Mouse (Mus musculus) gastrocnemius, postnatal 36 days (tissue): ENCODE measurements around the gene Plscr3. TPM values are rescaled to one million over a fixed set of nuclear protein-coding genes. Genes with fewer than 3 reads are reported as not detected.

Source experiments
- DNase-seq, 2 experiments: peaks; one replicate each; pipeline ENCODE4 v3.0.0; 2022
- intact Hi-C: fragments of 180-260 bp; cut with DNase I; formaldehyde crosslinking; loops from one replicate; pipeline ENCODE4 v1.15.1; 2025
- microRNA-seq, 2 experiments: library from miRNA; unstranded; fragments of <30 nt; microRNA quantifications; one replicate each; pipeline ENCODE4 v1.2.0; 2021
- total RNA-seq, 2 experiments: library from RNA; stranded (reverse); gene quantifications; 2 replicates each; pipeline ENCODE4 v1.2.3; 2021

Plscr3 gene
- total RNA-seq, 2 experiments from 2014 or later = 10.6 to 11.2 TPM

GRCm38 (mm10) chr11:69883066-69883465, 36.9 kb downstream of the Plscr3 start:
- no peak for DNase-seq
- intact Hi-C loops = no loop called here

DNA sequence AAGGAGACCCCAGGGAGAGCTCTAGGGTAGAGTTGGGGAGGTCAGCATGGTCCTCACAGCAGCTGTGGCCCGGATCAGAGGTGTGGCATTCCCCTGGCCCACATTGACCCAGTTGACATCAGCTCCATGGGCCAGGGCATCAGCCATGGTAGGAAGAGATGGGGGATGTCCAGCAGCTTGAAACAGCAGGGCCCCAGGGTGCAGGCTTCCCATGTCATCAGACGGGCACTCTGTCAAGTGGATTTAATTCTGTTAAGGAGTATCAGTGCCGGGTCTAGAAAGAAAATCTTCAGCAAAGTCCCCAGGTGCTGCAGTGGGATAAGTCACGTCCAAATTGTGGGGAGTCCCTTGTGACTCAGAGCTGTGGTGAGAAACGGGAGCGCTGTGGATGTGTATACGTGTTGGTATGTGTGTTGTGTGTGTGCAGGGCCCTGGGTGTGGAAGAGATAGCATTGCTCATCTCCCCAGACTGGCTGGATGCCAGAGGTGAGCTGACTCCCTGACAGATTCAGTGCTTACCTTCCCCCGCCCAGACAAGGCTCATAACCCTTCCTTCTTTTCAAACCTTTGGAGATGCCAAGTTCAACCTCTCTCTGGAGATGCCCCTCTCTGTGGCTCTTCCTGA, 37.5 kb downstream of the Plscr3 start:
- intact Hi-C loops = no loop called here
- DNase-seq = no peak

GRCm38 (mm10) chr11:69884240-69884639, 38.1 kb downstream of the Plscr3 start:
- intact Hi-C loops = no loop called here
- DNase-seq = no peak

DNA sequence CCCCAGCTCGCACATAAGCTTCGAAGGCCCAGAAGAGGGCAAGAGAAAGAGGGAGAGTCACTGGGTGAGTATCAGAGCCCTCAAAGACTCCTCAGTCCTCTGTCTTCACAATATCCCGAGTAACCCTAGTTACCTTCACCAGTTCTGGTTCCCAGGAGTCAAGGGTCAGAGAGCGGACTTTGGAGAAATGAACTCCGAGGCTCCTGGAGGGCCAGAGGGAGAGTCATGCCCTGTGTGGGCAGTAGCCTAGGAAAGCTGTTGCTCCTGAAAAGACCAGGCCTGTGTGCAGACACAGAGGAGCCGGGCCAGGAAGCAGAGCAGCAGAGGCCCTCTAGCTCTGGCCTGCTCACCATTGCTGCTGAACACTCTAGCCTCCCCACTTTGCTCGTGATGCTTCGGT, 38.5 kb downstream of the Plscr3 start:
- no peak for DNase-seq
- intact Hi-C loops = no loop called here

GRCm38 (mm10) chr11:69886907-69887635, 40.9 kb downstream of the Plscr3 start:
- no peak for DNase-seq
- intact Hi-C loops = no loop called here

DNA sequence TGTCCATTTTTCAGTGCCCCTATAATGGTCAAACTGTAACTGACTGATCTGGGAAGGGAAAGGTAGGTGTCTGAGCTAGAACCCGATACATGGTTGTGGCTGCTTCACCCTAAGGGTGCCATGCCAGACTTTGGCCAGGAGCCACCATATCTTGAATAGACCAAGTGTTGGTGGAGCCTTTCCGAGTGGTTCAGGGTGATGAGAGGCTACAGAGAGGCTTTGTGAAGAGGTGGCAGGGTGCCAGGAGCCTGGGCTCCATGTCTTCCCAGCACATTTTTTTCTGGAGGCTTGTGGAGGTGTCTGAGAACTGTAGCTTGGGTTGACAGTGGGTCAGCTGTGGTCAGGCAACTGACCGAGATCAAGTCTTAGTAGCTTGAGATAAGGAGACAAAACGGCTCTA, 45.3 kb downstream of the Plscr3 start:
- intact Hi-C loops = no loop called here
- DNase-seq = no peak

- no peak for DNase-seq
- intact Hi-C loops = no loop called here
These were observed 48.5 kb downstream of the Plscr3 start for GRCm38 (mm10) chr11:69894671-69895070.

DNA sequence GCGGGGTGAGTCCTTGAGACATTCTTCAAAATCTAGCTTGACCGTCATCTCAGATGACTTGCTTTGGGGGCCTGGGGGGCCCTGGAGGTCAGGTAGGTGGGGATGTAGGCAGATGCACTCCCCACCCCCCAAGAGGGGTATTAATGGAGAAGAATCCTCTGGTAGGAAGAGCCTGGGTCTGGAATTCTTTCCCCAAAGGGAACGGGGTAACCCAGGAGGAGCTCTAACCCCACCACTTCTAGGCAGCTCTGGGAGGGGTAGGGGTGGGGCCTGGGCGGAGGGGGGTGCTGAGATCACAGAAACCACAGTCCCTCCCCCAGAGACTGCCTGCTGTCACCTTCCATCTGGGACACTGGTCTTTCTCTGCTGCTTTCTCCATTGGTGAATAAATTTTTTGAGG, 49.1 kb downstream of the Plscr3 start, which contains the start of gene Acap1:
Gene Acap1, minus strand, starts transcription at position 249 of the 400 bp plus-strand sequence.
- intact Hi-C loops = no loop called here

GRCm38 (mm10) chr11:69899870-69900269, 53.7 kb downstream of the Plscr3 start:
- intact Hi-C loops = no loop called here
- no peak for DNase-seq

More for the DNA sequence above, 49.1 kb downstream of the Plscr3 start, which contains the start of gene Acap1:
- DNase-seq = no peak

- DNase-seq = peak; percentile 76 to 83
- intact Hi-C loops = no loop called here
These were observed 54.6 kb downstream of the Plscr3 start, which contains the start of the genes 2810408A11Rik and Neurl4 for GRCm38 (mm10) chr11:69900471-69901405. Gene 2810408A11Rik, minus strand, starts transcription at chr11:69900987. Gene Neurl4, plus strand, starts transcription at chr11:69901072.

- intact Hi-C loops = no loop called here
- peak; percentile 89 to 91 for DNase-seq
These were observed 55.2 kb downstream of the Plscr3 start for GRCm38 (mm10) chr11:69901406-69901846.

Small RNA genes within 50 kb of the gene (microRNA-seq; reads per million reads assigned to microRNA genes)
- gene Mir6924 = 0 reads per million in 2 experiments

Other genes starting within 250 kb of the Plscr3 start
- 100 to 1,000 TPM; 380 to 461 TPM for gene Atp1b2, start 240.4 kb upstream of the Plscr3 start, total RNA-seq
- not detected for gene Shbg, start 228.5 kb upstream of the Plscr3 start, total RNA-seq
- 1 to 10 TPM; 3.0 to 3.2 TPM for gene Sat2, start 224.4 kb upstream of the Plscr3 start, total RNA-seq
- gene Fxr2, start 213.4 kb upstream of the Plscr3 start, total RNA-seq = 10 to 100 TPM; 77.7 to 91.9 TPM
- not detected for gene Sox15, start 191.1 kb upstream of the Plscr3 start, total RNA-seq
- 1 to 10 TPM; 8.0 to 8.3 TPM for gene Mpdu1, start 183.7 kb upstream of the Plscr3 start, total RNA-seq
- gene Cd68, start 180.2 kb upstream of the Plscr3 start, total RNA-seq = 1 to 10 TPM; 2.6 to 3.2 TPM
- gene Eif4a1, start 174.0 kb upstream of the Plscr3 start, total RNA-seq = 100 to 1,000 TPM in 1 of 2 experiments, 10 to 100 TPM in 1; 74.1 to 103 TPM
- 10 to 100 TPM; 22.7 TPM for gene Senp3, start 164.3 kb upstream of the Plscr3 start, total RNA-seq
- under 1 TPM; 0.39 to 0.92 TPM for gene Tnfsf13, start 160.6 kb upstream of the Plscr3 start, total RNA-seq
- gene Tnfsf12, start 150.5 kb upstream of the Plscr3 start, total RNA-seq = 10 to 100 TPM in 1 of 2 experiments, 1 to 10 TPM in 1; 8.6 to 10.4 TPM
- 1 to 10 TPM; 1.3 to 1.5 TPM for gene Tnfsfm13, start 150.3 kb upstream of the Plscr3 start, total RNA-seq
- gene Polr2a, start 87.7 kb upstream of the Plscr3 start, total RNA-seq = 10 to 100 TPM; 28.7 to 29.2 TPM
- not detected for gene Slc35g3, start 84.4 kb upstream of the Plscr3 start, total RNA-seq
- 10 to 100 TPM; 24.3 to 26.2 TPM for gene Zbtb4, start 80.5 kb upstream of the Plscr3 start, total RNA-seq
- 10 to 100 TPM; 29.2 to 33.1 TPM for gene Chrnb1, start 50.4 kb upstream of the Plscr3 start, total RNA-seq
- 1 to 10 TPM; 4.6 to 4.8 TPM for gene Fgf11, start 44.5 kb upstream of the Plscr3 start, total RNA-seq
- gene Tmem102, start 40.8 kb upstream of the Plscr3 start, total RNA-seq = under 1 TPM; 0.12 to 0.20 TPM
- not detected for gene Gm39566, start 31.1 kb upstream of the Plscr3 start, total RNA-seq
- not detected for gene Spem2, start 27.9 kb upstream of the Plscr3 start, total RNA-seq
- not detected for gene Spem1, start 24.2 kb upstream of the Plscr3 start, total RNA-seq
- 1 to 10 TPM; 2.4 to 2.9 TPM for gene Nlgn2, start 8.6 kb upstream of the Plscr3 start, total RNA-seq
- 100 to 1,000 TPM; 104 to 140 TPM for gene Tmem256, start 7.9 kb upstream of the Plscr3 start, total RNA-seq
- gene Tnk1, start 12.4 kb downstream of the Plscr3 start, total RNA-seq = not detected
- not detected for gene Tmem95, start 31.6 kb downstream of the Plscr3 start, total RNA-seq
- 1 to 10 TPM; 1.3 to 1.5 TPM for gene Kctd11, start 35.0 kb downstream of the Plscr3 start, total RNA-seq
- 1 to 10 TPM in 1 of 2 experiments, under 1 TPM in 1; 0.27 to 1.1 TPM for gene Acap1, start 49.2 kb downstream of the Plscr3 start, total RNA-seq
- gene 2810408A11Rik, start 54.6 kb downstream of the Plscr3 start, total RNA-seq = under 1 TPM in 1 of 2 experiments, not detected in 1; 0.59 TPM
- gene Neurl4, start 54.7 kb downstream of the Plscr3 start, total RNA-seq = 10 to 100 TPM; 22.9 to 23.1 TPM
- gene Gps2, start 67.5 kb downstream of the Plscr3 start, total RNA-seq = 10 to 100 TPM; 33.9 to 42.5 TPM
- 100 to 1,000 TPM; 402 to 432 TPM for gene Eif5a, start 75.6 kb downstream of the Plscr3 start, total RNA-seq
- 10 to 100 TPM in 1 of 2 experiments, 1 to 10 TPM in 1; 5.4 to 10.6 TPM for gene Ybx2, start 89.4 kb downstream of the Plscr3 start, total RNA-seq
- gene Slc2a4, start 101.8 kb downstream of the Plscr3 start, total RNA-seq = 100 to 1,000 TPM; 382 to 407 TPM
- not detected for gene Cldn7, start 118.4 kb downstream of the Plscr3 start, total RNA-seq
- gene Ctdnep1, start 134.8 kb downstream of the Plscr3 start, total RNA-seq = 100 to 1,000 TPM; 171 to 246 TPM
- gene Elp5, start 136.1 kb downstream of the Plscr3 start, total RNA-seq = 10 to 100 TPM; 29.0 to 34.6 TPM
- gene Gabarap, start 144.8 kb downstream of the Plscr3 start, total RNA-seq = 100 to 1,000 TPM; 142 to 178 TPM
- 10 to 100 TPM; 12.6 to 16.5 TPM for gene Phf23, start 149.4 kb downstream of the Plscr3 start, total RNA-seq
- 1 to 10 TPM; 3.3 to 4.6 TPM for gene Dvl2, start 154.2 kb downstream of the Plscr3 start, total RNA-seq
- gene Acadvl, start 169.0 kb downstream of the Plscr3 start, total RNA-seq = 100 to 1,000 TPM; 320 to 384 TPM
- 1 to 10 TPM; 4.9 to 6.5 TPM for gene Dlg4, start 170.6 kb downstream of the Plscr3 start, total RNA-seq
- not detected for gene Asgr1, start 207.7 kb downstream of the Plscr3 start, total RNA-seq
- gene Asgr2, start 246.3 kb downstream of the Plscr3 start, total RNA-seq = not detected